Mouse (Mus musculus) liver, embryonic 14.5 days (tissue): Measurements from ENCODE around the gene Top3a.

ENCODE experiments used
- CTCF ChIP-seq: IDR thresholded peaks from 2 replicates; pipeline ENCODE4 v1.5.1; 2016; ENCODE audit warnings: antibody characterized with exemption, low read depth, control low read depth
- EP300 ChIP-seq: IDR thresholded peaks from 2 replicates; pipeline ENCODE4 v1.6.1; 2016; ENCODE audit warnings: antibody characterized with exemption, low read depth

DNA sequence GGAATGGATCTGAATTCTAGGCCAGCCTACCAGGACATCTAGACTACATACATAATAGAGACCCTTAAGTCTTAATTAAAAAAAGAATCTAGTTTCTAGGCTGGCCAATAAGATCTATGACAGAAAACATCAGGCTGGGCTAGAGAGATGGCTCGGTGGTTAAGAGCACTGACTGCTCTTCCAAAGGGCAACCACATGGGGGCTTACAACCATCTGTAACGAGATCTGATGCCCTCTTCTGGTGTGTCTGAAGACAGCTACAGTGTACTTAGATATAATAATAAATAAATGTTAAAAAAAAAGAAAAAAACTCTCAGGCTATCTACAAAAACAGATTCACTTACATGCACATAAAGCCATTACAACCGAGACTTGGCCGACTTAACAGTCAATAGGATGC lies 22.8 kb upstream of the Top3a start:
- TF ChIP-seq CTCF (no peak), EP300 (no peak)
